Mouse (Mus musculus): ENCODE results near the gene Pde8a. TPM values are rescaled to one million over a fixed set of nuclear protein-coding genes. Genes with fewer than 3 reads are reported as not detected.

Pde8a gene
- polyA plus RNA-seq, 1 experiment from 2014 or later: 2.8 TPM

DNA sequence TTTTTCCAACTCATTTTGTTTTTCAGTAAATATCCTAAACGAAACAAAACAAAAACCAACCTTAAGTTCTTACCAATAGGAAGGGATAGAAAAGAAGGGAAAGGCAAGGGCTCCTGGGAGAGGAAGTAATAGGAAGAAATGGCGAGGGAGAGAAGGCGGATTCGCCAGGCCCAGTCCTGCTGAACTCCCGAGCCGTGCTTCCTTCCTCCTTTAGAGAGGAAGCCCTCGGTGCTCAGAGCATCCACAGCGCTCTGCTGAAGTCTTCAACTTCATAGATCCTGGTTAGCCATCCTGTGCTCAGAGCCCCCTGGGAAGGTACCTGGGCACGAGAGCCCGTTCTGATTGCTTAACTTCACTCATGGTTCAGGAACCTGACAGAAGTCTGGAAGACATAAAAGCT is 114.3 kb downstream of the Pde8a start:
- H3K36me3 ChIP-seq (replicated peaks): peaks cover 5% of the 10 kb centered on the region
- peaks cover 10% of the 10 kb centered on the region; the same call in 1 of the 2 replicates for H3K4me1 ChIP-seq
- 83% methylated on average over 10 of the region's 10 CpGs for WGBS
- no peaks in the 10 kb centered on the region for H3K27me3 ChIP-seq
- no peak overlapping the region for H3K27ac ChIP-seq
- ATAC-seq (ENCODE audit: low FRiP score): no peak
- no peak overlapping the region for H3K4me3 ChIP-seq (replicated peaks)
- H3K9me3 ChIP-seq: no peaks in the 10 kb centered on the region
- no peak overlapping the region for H3K9ac ChIP-seq
- no peak overlapping the region for H3K4me2 ChIP-seq

GRCm38 (mm10) chr7:81330767-81331166 is 117.4 kb downstream of the Pde8a start:
- Histone ChIP-seq H3K27ac (no peak overlapping the region), H3K9me3 (no peaks in the 10 kb centered on the region), H3K4me3 (replicated peaks) (no peak overlapping the region), H3K27me3 (no peaks in the 10 kb centered on the region), H3K4me2 (no peak overlapping the region), H3K36me3 (replicated peaks) (peaks cover 20% of the 10 kb centered on the region), H3K9ac (no peak overlapping the region), H3K4me1 (peaks cover 15% of the 10 kb centered on the region)
- 14% methylated on average over 3 of the region's 3 CpGs for WGBS
- ATAC-seq (ENCODE audit: low FRiP score): no peak

- Histone ChIP-seq H3K4me1 (peaks cover 21% of the 10 kb centered on the region), H3K4me3 (replicated peaks) (no peak overlapping the region), H3K9ac (no peak overlapping the region), H3K27me3 (no peaks in the 10 kb centered on the region), H3K4me2 (no peak overlapping the region), H3K27ac (no peak overlapping the region), H3K36me3 (replicated peaks) (peaks cover 20% of the 10 kb centered on the region), H3K9me3 (no peaks in the 10 kb centered on the region)
- ATAC-seq (ENCODE audit: low FRiP score): no peak
- WGBS: 86% methylated on average over 7 of the region's 7 CpGs
Measured at GRCm38 (mm10) chr7:81331851-81332250, 118.5 kb downstream of the Pde8a start.

DNA sequence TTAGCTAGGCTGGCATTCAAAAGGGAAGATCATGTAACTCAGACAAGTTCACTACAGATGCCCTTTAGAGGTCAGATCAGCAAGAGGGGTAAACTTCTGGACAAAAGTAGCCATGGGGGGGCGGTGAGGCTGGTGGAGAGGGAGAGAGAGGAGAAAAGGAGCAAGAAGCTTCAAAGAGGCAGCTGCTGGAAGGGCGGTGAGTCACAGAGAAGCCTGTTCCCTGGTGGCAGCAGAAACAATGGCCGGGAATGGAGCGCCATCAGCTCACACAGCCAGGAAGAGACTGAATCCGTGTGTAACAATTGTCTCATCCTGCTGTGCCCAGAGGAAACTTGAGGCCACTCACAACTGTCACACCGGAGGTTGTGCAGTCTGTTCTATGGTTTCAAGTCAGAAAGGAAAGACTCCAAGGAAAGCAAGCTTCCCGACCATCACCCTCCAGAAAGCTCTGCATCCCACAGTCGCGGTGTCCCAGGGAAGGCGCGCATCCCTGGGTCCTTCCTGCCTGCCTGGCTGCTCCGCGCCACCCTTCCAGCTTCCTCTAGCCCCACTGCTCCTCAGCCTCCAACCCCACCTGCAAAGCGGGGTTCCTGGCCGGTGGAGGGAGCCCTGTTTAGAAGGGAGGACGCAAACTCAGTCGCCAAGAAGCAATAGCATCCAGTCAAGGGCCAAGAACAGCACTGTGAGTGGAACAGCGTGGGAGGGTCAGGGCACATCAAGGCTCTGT is 122.5 kb downstream of the Pde8a start:
- 51% methylated on average over 18 of the region's 18 CpGs for WGBS
- H3K4me3 ChIP-seq (replicated peaks): no peak overlapping the region
- no peak overlapping the region for H3K4me2 ChIP-seq

DNA sequence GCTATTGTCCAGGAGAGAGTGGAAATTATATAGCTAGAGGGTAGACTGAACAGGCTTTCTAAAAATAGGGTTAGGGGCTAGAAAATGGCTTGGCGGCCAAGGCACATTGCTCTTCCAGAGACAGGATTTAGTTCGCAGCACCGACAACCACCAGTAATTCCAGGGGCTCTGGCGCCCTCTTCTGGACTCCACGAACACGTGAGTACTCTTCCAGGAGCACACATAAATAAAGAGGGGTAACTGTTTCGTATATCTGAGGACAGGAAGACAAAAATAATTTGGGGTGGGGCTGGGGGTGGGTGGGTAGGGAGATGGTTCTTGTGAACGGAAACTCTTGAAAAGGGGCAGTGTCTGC is 123.0 kb downstream of the Pde8a start:
- no peaks in the 10 kb centered on the region for H3K9me3 ChIP-seq
- WGBS: 45% methylated on average over 8 of the region's 8 CpGs
- H3K27me3 ChIP-seq: no peaks in the 10 kb centered on the region
- H3K4me3 ChIP-seq (replicated peaks): no peak overlapping the region
- no peak for ATAC-seq (ENCODE audit: low FRiP score)
- H3K4me2 ChIP-seq: no peak overlapping the region
- peaks cover 15% of the 10 kb centered on the region for H3K4me1 ChIP-seq
- H3K36me3 ChIP-seq (replicated peaks): peaks cover 52% of the 10 kb centered on the region
- H3K27ac ChIP-seq: peak overlapping the region; percentile 70
- H3K9ac ChIP-seq: no peak overlapping the region

More for the DNA sequence above, 122.5 kb downstream of the Pde8a start:
- H3K36me3 ChIP-seq (replicated peaks): peaks cover 47% of the 10 kb centered on the region
- ATAC-seq (ENCODE audit: low FRiP score): peak; percentile 13; the same call in 1 of the 2 replicates
- no peaks in the 10 kb centered on the region for H3K9me3 ChIP-seq
- H3K27ac ChIP-seq: peak overlapping the region; percentile 70
- H3K27me3 ChIP-seq: no peaks in the 10 kb centered on the region
- H3K9ac ChIP-seq: 0 out of 2 replicates have a peak overlapping the region, but pooled peaks have one; percentile 1
- peaks cover 18% of the 10 kb centered on the region for H3K4me1 ChIP-seq

GRCm38 (mm10) chr7:81337785-81338521 is 124.6 kb downstream of the Pde8a start:
- Histone ChIP-seq H3K9ac (no peak overlapping the region), H3K27ac (no peak overlapping the region), H3K36me3 (replicated peaks) (peaks cover 60% of the 10 kb centered on the region), H3K4me1 (peaks cover 21% of the 10 kb centered on the region), H3K4me2 (no peak overlapping the region), H3K27me3 (no peaks in the 10 kb centered on the region), H3K9me3 (no peaks in the 10 kb centered on the region), H3K4me3 (replicated peaks) (no peak overlapping the region)
- WGBS: 94% methylated on average over 21 of the region's 21 CpGs
- no peak for ATAC-seq (ENCODE audit: low FRiP score)

- H3K27ac ChIP-seq: no peak overlapping the region
- WGBS: 82% methylated on average over 3 of the region's 3 CpGs
- no peak for ATAC-seq (ENCODE audit: low FRiP score)
- no peaks in the 10 kb centered on the region for H3K27me3 ChIP-seq
- peaks cover 26% of the 10 kb centered on the region for H3K4me1 ChIP-seq
- no peaks in the 10 kb centered on the region for H3K9me3 ChIP-seq
- no peak overlapping the region for H3K4me2 ChIP-seq
- H3K9ac ChIP-seq: no peak overlapping the region
- peaks cover 60% of the 10 kb centered on the region for H3K36me3 ChIP-seq (replicated peaks)
- H3K4me3 ChIP-seq (replicated peaks): no peak overlapping the region
Measured at GRCm38 (mm10) chr7:81338522-81338873, 125.1 kb downstream of the Pde8a start.

GRCm38 (mm10) chr7:81339783-81340182 is 126.4 kb downstream of the Pde8a start:
- no peak overlapping the region for H3K4me3 ChIP-seq (replicated peaks)
- H3K9ac ChIP-seq: no peak overlapping the region
- ATAC-seq (ENCODE audit: low FRiP score): no peak
- no peaks in the 10 kb centered on the region for H3K27me3 ChIP-seq
- no peaks in the 10 kb centered on the region for H3K9me3 ChIP-seq
- H3K4me1 ChIP-seq: peaks cover 32% of the 10 kb centered on the region
- 87% methylated on average over 4 of the region's 4 CpGs for WGBS
- no peak overlapping the region for H3K27ac ChIP-seq
- peaks cover 64% of the 10 kb centered on the region for H3K36me3 ChIP-seq (replicated peaks)
- H3K4me2 ChIP-seq: no peak overlapping the region

- no peak overlapping the region for H3K4me3 ChIP-seq (replicated peaks)
- H3K27ac ChIP-seq: no peak overlapping the region
- H3K36me3 ChIP-seq (replicated peaks): peaks cover 58% of the 10 kb centered on the region
- peaks cover 21% of the 10 kb centered on the region for H3K4me1 ChIP-seq
- no peaks in the 10 kb centered on the region for H3K9me3 ChIP-seq
- ATAC-seq (ENCODE audit: low FRiP score): no peak
- no peaks in the 10 kb centered on the region for H3K27me3 ChIP-seq
- WGBS: 46% methylated on average over 3 of the region's 3 CpGs
- H3K9ac ChIP-seq: no peak overlapping the region
- H3K4me2 ChIP-seq: no peak overlapping the region
Measured at GRCm38 (mm10) chr7:81341563-81341962, 128.2 kb downstream of the Pde8a start.

- Histone ChIP-seq H3K4me1 (peaks cover 21% of the 10 kb centered on the region), H3K4me2 (peak overlapping the region; percentile 87), H3K9ac (peak overlapping the region; percentile 99), H3K27me3 (no peaks in the 10 kb centered on the region), H3K4me3 (replicated peaks) (peak overlapping the region; percentile 97), H3K27ac (no peak overlapping the region), H3K36me3 (replicated peaks) (peaks cover 58% of the 10 kb centered on the region), H3K9me3 (no peaks in the 10 kb centered on the region)
- 75% methylated on average over 8 of the region's 8 CpGs for WGBS
- no peak for ATAC-seq (ENCODE audit: low FRiP score)
Measured at GRCm38 (mm10) chr7:81342356-81343094, 129.1 kb downstream of the Pde8a start.

DNA sequence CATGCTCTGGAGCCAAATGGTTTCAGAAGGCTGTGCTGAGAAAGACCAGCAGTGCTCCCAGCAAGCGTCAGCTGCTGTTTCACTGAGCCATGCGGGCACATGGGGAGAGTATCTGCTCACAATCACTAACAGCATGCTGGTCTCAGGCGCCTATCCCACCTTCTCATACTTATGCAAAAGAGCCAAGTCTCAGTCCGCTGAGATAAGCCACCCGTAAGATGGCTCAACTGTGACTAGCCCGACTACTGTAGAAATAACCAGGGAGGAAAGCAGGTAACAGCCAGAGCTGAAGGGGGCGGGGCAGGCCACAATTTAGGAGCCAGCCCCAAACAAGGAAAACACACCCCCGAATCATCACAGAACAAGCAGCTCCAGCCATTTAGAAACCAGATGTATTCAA is 129.9 kb downstream of the Pde8a start:
- Histone ChIP-seq H3K9ac (peak overlapping the region; percentile 99), H3K9me3 (no peaks in the 10 kb centered on the region), H3K4me2 (peak overlapping the region; percentile 87), H3K27ac (no peak overlapping the region), H3K36me3 (replicated peaks) (peaks cover 52% of the 10 kb centered on the region), H3K27me3 (peaks cover 3% of the 10 kb centered on the region; the same call in 1 of the 2 replicates), H3K4me1 (peaks cover 21% of the 10 kb centered on the region), H3K4me3 (replicated peaks) (peak overlapping the region; percentile 97)
- ATAC-seq (ENCODE audit: low FRiP score): no peak
- WGBS: 44% methylated on average over 8 of the region's 8 CpGs

GRCm38 (mm10) chr7:81343831-81344230 is 130.4 kb downstream of the Pde8a start:
- ATAC-seq (ENCODE audit: low FRiP score): no peak
- peaks cover 48% of the 10 kb centered on the region for H3K36me3 ChIP-seq (replicated peaks)
- no peak overlapping the region for H3K27ac ChIP-seq
- peaks cover 3% of the 10 kb centered on the region; the same call in 1 of the 2 replicates for H3K27me3 ChIP-seq
- H3K4me2 ChIP-seq: peak overlapping the region; percentile 87
- peaks cover 21% of the 10 kb centered on the region for H3K4me1 ChIP-seq
- 17% methylated on average over 10 of the region's 10 CpGs for WGBS
- H3K4me3 ChIP-seq (replicated peaks): peak overlapping the region; percentile 97
- peak overlapping the region; percentile 99 for H3K9ac ChIP-seq
- no peaks in the 10 kb centered on the region for H3K9me3 ChIP-seq
